Mouse (Mus musculus): ENCODE data around the gene Fam222a.

Fam222a gene

DNA sequence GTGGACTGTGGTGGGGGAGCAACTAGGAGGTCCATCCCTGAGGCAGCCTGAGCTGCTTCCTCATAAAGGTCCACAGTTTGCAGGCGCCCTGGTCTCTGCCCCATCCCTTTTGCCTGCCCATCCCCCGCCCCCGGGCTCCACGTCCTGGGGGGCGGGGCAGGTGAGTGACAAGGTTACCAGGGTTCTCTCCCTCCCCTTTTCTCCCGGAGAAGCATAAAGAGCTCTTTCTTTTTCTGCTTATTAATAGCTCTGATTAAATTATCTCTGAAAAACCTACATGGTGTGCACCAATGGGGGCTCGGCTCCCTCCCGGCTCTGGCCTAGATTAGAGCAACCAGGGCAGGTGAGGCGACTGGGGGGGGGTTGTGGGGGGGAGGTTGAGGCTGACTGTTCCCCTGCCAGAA lies 7.3 kb upstream of the Fam222a start:
- DNase-seq (ENCODE audit: low spot score in 2 of 2) = no peak

DNA sequence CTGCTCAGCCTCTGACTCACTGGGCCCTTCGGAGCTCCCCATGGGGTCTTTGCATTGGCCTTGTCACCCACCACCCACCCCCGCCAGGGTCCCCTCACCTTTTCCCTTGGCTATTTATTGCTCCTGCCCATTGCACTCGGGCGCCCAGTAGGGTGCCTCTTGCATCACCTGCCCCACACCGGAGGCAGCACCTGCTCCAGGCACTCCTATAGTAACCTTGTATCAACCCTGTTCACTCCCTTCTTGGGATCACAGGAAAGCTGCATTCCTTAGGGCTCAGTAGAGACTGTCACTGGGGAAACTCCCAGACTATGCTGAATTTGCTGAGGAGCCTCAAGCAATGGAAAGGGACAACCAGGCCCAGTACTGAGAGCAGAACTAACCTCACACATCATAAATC lies 6.9 kb upstream of the Fam222a start:
- DNase-seq (ENCODE audit: low spot score in 2 of 2) = no peak

GRCm38 (mm10) chr5:114563994-114564393 lies 3.8 kb upstream of the Fam222a start:
- no peak for DNase-seq (ENCODE audit: low spot score in 2 of 2)

DNA sequence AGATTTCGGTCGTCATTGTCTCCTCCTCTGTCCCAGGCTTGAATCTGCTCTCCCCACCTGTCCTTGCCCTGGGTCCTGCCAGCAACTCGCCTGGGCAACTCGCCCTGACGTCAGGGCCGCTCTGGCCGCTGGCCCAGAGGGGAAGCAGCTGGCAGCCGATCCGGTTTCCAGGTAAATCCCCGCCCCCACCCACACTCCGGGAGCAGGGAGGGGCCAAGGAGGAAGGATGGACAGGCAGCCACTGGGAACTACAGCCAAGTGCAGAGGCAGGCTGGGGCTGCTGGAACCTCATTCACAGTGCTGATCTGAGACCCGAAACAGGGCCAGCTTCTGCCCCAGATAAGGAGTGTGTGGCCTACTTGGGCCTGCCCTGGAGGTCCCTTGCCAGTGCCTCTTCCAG lies 2.5 kb upstream of the Fam222a start:
- no peak for DNase-seq (ENCODE audit: low spot score in 2 of 2)

- no peak for DNase-seq (ENCODE audit: low spot score in 2 of 2)
These were observed 2.1 kb upstream of the Fam222a start for GRCm38 (mm10) chr5:114565751-114566150.

- DNase-seq (ENCODE audit: low spot score in 2 of 2) = no peak
These were observed 1.4 kb upstream of the Fam222a start for GRCm38 (mm10) chr5:114566461-114566860.

GRCm38 (mm10) chr5:114567075-114567517 lies 720 bp upstream of the Fam222a start:
- peak; percentile 63 to 89 for DNase-seq (ENCODE audit: low spot score in 2 of 2)

- DNase-seq (ENCODE audit: low spot score in 2 of 2) = no peak
These were observed 1.0 kb downstream of the Fam222a start for GRCm38 (mm10) chr5:114568818-114569217.

DNA sequence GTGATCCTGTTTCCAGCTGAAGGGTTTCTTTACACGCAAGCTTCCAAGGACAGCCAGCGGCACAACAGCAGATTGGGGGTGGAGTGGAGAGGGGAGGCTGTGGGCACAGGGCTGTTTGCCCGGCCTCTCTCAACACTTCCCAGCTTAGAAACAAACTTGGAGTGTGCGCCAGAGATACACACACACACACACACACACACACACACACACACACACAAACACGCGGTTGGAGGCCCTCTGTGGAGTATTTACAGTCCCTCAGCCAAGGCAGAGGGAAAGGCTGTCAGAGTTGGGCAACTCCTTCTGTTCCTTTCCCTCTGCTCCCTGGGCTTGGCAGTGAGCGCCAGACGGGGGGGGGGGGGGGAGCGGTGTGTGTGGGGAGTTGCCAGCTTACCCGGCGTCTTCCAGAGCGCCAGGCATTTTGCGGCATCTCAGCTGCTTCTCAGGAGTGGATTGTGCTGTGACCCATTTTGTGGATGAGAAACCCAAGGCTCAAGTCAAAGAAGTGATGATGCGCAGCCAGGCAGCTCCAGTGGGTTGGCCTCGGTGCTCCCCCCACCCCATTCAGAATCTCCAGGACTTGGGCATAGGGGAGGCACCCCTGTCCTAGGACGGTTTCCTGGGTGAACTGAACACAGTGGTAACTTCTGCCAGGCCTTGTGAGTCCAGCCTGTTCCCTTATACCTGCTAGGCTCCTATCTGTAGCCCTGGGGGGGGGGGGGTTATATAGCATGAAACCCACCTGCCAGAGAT lies 2.3 kb downstream of the Fam222a start:
- no peak for DNase-seq (ENCODE audit: low spot score in 2 of 2)

DNA sequence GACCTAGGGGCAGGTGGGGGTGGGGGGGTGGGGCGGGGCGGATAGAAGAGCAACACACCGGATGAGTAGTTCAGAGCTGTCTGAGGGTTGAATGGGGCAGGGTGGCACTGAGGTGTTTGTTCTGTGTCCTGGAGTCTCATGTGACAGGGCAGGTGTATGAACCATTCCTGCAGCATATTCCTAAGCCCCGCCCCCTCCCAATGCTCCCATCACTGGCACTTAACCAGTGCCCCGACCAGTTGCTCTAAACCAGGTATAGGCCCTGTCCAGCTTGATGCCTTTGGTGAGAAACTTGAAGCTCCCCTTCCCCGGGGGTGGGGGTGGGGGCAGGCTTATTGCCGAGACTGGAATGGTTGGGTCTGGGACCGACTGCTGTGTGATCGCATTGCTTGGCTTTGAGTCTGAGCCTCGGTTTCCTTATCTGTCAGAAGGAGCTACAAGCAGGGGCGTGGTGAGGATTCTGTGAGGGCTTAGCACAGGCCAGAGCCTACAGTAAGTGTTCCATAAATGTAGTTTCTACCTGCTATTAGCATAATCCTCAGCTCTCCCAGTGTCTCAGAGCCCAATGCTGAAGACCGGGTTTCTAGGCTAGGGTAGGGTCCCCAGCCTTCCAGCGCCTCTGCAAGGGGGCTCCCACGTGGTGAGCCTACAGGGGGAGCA lies 3.1 kb downstream of the Fam222a start:
- DNase-seq (ENCODE audit: low spot score in 2 of 2) = no peak

GRCm38 (mm10) chr5:114571451-114572030 lies 3.7 kb downstream of the Fam222a start:
- DNase-seq (ENCODE audit: low spot score in 2 of 2) = no peak

DNA sequence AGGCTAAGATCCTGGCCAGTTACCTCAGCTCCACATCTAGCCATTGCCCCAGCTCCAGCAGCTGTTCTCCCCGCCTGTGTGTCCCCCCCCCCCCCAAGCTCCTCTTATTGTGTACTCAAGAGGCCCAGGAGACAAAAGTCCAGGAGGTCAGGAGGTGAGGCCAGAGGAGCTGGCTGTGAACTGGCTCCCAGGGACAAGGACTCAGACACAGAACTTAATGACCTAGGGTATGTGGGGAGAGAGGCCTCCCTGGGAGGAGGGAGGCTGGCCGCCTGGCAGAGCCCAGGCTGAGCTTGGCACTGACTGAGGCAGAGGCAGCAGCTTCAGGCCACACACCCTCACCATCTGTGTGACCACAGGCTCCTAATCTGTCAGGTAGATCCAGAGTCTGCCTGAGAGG lies 5.2 kb downstream of the Fam222a start:
- no peak for DNase-seq (ENCODE audit: low spot score in 2 of 2)

GRCm38 (mm10) chr5:114573920-114574628 lies 6.3 kb downstream of the Fam222a start:
- no peak for DNase-seq (ENCODE audit: low spot score in 2 of 2)

- no peak for DNase-seq (ENCODE audit: low spot score in 2 of 2)
These were observed 7.2 kb downstream of the Fam222a start for GRCm38 (mm10) chr5:114575010-114575409.

DNA sequence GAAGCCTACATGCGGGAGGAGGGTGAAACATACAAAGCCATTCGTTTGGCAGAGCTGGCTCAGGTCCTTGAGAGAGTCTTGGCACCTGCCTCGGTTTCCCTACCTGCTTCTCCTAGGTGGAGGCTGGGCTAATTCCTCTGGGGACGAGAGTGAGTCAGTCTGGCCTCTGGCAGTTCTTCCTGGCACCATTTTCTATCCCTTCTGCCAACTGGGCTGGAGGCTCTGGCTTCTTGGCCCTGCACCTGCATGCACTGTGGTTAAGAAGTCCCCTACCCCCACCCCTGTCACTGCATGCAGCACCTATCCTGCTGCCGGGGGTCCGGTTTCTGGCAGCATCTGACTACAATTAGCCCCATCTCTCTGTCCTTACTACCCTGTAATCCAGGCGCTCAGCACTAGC lies 7.7 kb downstream of the Fam222a start:
- DNase-seq (ENCODE audit: low spot score in 2 of 2) = no peak

DNA sequence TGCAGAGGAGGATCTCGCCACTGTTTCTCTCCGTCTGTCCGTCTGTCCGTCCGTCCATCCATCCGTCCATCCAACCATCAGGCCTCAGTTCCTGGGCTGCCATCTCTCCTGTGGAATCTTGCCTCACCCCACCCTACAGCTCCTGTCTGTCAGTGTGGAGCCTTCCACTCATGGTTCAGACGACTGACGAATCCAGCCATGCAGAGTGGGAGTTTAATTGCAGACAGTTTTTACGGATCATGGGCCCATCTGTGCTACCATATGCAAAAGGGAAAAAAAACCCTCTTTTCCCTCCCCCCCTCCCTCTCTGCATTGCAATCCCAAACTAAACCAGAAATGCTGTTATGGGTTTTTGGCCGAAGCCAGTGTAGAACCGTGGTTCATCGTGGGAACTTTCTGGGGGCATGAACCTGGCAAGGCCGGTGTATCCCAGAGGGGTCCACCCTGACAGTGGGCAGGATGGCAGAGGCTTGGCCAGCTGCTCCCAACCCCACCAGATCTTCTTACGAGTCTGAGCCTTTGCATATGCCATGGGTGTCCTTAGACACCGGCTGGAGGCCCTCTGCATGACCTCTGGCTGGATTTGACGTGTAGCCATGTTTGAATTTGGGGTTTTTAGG lies 8.3 kb downstream of the Fam222a start:
- DNase-seq (ENCODE audit: low spot score in 2 of 2) = no peak

DNA sequence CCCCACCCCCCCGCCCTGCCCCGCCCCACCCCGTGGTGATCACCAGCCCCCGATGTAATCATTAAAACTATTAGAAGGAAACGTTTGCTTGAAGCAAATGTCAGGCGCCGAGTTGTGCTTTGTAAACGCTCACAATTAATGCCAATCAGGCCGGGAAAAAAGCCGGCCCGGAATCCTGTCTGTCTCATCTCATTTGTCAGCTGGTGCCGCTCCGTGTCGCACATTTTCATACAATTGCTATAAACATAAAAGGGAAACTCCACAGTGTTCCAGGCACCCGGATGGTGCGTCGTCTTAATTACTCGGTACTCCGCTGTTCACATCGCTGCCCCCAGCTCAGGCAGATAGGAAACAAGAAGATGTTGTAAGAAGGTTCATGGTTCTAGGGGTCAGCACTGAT lies 10.5 kb downstream of the Fam222a start:
- DNase-seq (ENCODE audit: low spot score in 2 of 2) = no peak

GRCm38 (mm10) chr5:114579714-114580357 lies 12.0 kb downstream of the Fam222a start:
- DNase-seq (ENCODE audit: low spot score in 2 of 2) = peak in 1 of 2 experiments; percentile 32

- no peak for DNase-seq (ENCODE audit: low spot score in 2 of 2)
These were observed 13.7 kb downstream of the Fam222a start for GRCm38 (mm10) chr5:114581486-114581885.

DNA sequence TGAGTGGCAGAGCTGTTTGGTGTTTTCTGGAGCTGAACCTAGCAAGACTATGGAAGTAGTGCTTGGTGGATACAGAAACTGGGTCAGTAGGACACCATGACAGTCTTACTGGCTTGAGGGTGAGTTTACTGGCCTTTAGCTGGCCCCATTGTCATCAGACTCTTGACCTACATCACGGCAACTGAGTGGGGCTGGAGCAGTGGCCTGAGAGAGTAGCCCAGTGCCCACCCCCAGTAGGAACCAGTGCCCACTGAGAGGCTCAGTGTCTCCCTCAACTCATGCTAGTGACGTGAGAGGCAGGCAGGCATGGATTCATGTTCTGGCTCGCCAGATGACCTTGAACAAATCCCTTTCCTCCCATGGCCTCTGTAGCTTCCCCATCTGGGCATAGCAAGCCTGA lies 15.2 kb downstream of the Fam222a start:
- DNase-seq (ENCODE audit: low spot score in 2 of 2) = no peak

- DNase-seq (ENCODE audit: low spot score in 2 of 2) = no peak
These were observed 15.8 kb downstream of the Fam222a start for GRCm38 (mm10) chr5:114583490-114584175.

Measured in spleen, postnatal 10 days (tissue).